Mouse (Mus musculus) CH12.LX (cell line): ENCODE results near the gene Plscr2.

ENCODE experiments used
- CTCF ChIP-seq, 2 experiments: IDR thresholded peaks in 1 of 2; conservative IDR thresholded peaks in 1 of 2; 2 replicates each; pipeline ENCODE4 v1.5.1; 2011 to 2012; ENCODE audit warnings: low read depth in 2 of 2, low read length in 2 of 2, improper control_type of control experiment in 1 of 2, inconsistent platforms in 1 of 2, mild to moderate bottlenecking in 1 of 2, moderate library complexity in 1 of 2
- PAX5 ChIP-seq: IDR thresholded peaks from 2 replicates; pipeline ENCODE4 v1.6.1; 2012; ENCODE audit warnings: low read length, inconsistent platforms, mixed read lengths
- POLR2AphosphoS2 ChIP-seq: IDR thresholded peaks from 2 replicates; pipeline ENCODE4 v1.6.1; 2011; ENCODE audit warnings: low read depth, low read length, improper control_type of control experiment
- ZC3H11A ChIP-seq: IDR thresholded peaks from 2 replicates; pipeline ENCODE4 v1.6.1; 2012; ENCODE audit warnings: low read depth, mild to moderate bottlenecking, inconsistent platforms, low read length, improper control_type of control experiment

GRCm38 (mm10) chr9:92289675-92290074 lies 14.3 kb downstream of the Plscr2 start:
- TF ChIP-seq POLR2AphosphoS2 = no peak
- TF ChIP-seq ZC3H11A = no peak
- TF ChIP-seq CTCF (conservative IDR thresholded peaks at IDR 0.05 in 1 of 2, IDR thresholded peaks at IDR 0.05 in 1 of 2; ENCODE audit: low read depth in 2 of 2, low read length in 2 of 2) = no peak
- TF ChIP-seq PAX5 = no peak
